Mouse (Mus musculus): ENCODE measurements around the gene Reep6. TPM values are rescaled to one million over a fixed set of nuclear protein-coding genes. Genes with fewer than 3 reads are reported as not detected.

The Reep6 gene
- polyA plus RNA-seq, 3 experiments from 2014 or later, result not detected

DNA sequence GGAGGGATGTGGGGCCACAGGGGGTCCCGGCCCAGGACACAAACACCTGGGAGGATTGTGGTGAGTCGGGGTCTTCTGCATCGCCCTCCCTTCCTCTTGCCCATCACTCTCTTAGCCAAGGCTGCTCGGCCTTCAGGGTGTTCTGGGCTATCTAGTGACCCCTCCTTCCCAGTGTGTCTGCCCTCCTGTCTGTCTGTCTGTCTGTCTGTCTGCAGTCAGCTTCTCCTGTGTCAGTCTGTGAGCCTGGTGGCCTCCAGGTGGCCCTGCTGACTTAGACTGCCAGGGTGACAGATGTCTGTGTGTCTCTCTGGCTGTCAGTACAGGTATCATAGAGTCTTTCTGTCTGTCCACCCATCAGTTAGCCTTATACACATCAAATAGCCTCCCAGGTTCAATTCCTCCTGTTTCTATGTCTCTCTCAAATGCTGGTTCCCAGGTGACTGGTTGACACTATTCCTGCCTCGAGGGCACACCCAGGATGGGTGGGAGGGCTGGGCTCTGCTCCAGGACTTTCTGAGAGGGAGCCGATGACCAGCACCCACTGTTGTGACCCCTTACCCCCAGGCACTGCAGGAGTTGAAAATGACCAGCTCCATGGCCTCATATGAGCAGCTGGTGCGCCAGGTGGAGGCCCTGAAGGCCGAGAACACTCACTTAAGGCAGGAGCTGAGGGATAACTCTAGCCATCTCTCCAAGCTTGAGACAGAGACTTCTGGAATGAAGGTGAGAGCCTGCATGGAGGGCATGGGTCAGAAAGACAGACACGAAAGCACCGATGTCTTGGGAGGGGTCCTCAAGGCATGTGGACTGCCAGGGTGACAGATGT is 28.3 kb upstream of the Reep6 start:
- no peak for ATAC-seq

DNA sequence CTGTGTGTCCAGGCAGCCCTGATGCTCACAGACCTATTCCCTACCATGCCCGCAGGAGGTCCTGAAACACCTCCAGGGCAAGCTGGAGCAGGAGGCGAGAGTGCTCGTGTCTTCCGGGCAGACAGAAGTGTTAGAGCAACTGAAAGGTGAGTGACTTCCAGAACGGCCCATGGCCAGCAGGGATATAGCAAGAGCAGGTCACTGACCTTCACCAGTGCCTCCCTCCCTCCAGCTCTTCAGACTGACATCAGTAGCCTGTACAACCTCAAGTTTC is 27.7 kb upstream of the Reep6 start:
- no peak for ATAC-seq

DNA sequence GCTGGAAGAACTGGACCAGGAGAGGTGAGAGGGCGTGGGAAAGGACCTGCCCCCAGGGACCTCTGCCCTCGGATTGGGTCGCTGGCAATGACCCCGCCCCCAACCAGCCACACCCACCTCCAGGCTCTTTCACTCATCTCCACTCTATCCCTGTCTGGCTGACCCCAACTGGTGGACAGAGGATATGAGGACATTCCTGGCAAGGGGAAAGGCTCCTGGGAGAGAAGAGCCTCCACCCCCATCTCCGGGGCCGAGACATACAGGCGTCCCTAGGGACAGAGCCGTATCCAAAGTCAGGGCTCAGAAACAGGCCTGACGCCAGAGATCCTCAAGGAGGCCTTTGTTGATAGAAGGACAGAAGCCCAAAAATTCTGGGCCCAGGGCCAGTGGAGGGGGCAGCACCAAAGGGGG is 27.3 kb upstream of the Reep6 start:
- ATAC-seq, result no peak

DNA sequence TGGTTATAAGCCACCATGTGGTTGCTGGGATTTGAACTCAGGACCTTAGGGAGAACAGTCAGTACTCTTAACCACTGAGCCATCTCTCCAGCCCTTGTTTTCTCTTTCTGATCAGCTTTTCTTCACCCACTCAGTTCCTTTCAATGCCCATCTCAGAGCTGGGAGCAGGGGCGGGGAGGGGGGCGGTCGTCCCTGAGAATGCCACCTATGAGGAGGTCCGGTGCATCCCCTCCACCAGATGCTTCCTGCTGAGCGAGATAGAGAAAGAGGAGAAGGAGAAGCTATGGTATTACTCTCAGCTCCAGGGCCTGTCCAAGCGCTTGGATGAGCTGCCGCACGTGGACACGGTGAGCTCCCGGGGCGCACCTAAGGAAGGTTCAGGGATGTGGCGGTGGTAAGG is 25.3 kb upstream of the Reep6 start:
- no peak for ATAC-seq

DNA sequence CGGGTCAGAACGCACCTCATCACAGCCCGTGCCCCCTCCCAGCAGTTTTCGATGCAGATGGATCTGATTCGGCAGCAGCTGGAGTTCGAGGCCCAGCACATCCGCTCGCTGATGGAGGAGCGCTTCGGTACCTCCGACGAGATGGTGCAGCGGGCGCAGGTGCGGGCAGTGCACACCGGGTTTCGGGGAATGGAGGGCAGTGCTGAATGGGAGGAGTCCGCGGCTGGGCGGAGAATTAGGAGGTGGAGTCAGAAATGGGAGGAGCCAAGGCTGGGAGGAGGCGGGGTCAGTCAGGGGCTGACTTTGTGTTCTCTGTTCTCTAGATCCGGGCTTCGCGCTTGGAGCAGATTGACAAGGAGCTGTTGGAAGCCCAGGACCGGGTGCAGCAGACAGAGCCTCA is 24.9 kb upstream of the Reep6 start:
- ATAC-seq, result peak; percentile 50

DNA sequence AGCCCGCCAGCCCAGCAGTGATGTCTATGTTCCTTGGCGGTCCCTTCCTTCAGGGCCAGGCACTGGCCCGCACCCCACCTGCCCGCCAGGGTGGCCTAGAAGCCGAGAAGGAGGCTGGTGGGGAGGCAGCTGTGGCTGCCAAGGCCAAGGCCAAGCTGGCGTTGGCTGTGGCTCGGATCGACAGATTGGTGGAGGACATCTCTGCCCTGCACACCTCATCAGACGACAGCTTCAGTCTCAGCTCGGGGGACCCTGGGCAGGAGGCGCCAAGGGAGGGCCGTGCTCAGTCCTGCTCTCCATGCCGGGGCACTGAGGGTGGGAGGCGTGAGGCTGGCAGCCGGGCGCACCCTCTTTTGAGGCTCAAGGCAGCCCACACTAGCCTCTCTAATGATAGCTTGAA is 18.2 kb upstream of the Reep6 start:
- no peak for ATAC-seq

DNA sequence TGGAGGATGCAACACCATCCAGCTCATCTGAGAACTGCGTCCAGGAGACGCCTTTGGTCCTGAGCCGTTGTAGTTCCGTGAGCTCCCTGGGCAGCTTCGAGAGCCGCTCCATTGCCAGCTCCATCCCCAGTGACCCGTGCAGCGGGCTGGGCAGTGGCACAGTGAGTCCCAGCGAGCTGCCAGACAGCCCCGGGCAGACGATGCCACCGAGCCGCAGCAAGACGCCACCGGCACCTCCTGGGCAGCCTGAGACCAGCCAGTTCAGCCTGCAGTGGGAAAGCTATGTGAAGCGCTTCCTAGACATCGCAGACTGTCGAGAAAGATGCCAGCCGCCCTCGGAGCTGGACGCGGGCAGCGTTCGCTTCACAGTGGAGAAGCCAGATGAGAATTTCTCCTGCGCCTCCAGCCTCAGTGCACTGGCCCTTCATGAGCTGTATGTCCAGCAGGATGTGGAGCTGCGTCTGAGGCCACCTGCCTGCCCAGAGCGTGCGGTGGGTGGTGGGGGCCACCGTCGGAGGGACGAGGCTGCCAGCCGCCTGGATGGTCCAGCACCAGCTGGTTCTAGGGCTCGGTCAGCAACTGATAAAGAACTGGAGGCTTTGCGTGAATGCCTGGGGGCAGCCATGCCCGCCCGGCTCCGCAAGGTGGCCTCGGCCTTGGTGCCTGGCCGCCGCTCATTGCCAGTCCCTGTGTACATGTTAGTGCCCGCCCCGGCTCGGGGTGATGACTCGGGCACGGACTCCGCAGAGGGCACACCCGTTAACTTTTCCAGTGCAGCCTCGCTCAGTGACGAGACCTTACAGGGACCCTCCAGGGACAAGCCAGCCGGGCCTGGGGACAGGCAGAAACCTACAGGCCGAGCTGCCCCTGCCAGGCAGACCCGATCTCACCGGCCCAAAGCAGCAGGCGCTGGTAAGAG is 16.9 kb upstream of the Reep6 start:
- no peak for ATAC-seq

DNA sequence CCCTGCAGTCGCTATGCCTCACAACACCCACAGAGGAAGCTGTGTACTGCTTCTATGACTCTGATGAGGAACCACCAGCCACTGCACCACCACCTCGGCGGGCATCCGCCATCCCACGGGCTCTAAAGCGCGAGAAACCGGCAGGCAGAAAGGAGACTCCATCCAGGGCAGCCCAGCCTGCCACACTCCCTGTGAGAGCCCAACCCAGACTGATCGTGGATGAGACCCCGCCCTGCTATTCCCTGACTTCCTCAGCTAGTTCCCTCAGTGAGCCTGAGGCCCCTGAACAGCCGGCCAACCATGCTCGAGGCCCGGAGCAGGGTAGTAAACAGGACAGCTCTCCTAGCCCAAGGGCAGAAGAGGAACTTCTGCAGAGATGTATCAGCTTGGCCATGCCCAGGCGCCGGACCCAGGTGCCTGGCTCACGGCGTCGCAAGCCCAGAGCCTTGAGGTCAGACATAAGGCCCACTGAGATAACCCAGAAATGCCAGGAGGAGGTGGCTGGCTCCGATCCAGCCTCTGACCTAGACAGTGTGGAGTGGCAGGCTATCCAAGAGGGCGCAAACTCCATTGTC is 16.0 kb upstream of the Reep6 start:
- no peak for ATAC-seq

DNA sequence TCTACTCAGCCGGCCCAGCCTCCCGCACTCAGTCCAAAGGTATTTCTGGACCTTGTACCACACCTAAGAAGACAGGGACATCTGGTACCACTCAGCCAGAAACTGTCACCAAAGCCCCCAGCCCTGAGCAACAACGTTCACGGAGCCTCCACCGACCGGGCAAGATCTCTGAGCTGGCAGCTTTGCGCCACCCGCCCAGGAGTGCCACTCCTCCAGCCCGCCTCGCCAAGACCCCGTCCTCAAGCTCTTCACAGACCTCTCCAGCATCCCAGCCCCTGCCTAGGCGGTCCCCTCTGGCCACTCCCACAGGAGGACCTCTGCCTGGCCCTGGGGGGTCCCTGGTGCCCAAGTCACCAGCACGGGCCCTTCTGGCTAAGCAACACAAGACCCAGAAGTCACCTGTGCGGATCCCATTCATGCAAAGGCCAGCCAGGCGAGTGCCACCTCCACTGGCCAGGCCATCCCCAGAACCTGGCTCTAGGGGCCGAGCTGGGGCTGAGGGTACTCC is 15.2 kb upstream of the Reep6 start:
- ATAC-seq, result no peak

DNA sequence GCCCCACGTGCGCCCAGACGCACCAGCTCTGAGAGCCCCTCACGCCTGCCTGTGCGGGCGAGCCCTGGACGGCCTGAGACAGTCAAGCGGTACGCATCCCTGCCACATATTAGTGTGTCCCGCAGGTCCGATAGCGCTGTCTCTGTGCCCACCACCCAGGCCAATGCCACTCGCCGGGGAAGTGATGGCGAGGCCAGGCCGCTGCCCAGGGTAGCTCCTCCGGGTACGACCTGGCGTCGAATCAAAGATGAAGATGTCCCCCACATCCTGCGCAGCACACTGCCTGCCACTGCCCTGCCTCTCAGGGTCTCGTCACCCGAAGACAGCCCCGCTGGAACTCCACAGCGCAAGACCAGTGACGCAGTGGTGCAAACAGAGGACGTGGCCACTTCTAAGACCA is 14.4 kb upstream of the Reep6 start:
- no peak for ATAC-seq

DNA sequence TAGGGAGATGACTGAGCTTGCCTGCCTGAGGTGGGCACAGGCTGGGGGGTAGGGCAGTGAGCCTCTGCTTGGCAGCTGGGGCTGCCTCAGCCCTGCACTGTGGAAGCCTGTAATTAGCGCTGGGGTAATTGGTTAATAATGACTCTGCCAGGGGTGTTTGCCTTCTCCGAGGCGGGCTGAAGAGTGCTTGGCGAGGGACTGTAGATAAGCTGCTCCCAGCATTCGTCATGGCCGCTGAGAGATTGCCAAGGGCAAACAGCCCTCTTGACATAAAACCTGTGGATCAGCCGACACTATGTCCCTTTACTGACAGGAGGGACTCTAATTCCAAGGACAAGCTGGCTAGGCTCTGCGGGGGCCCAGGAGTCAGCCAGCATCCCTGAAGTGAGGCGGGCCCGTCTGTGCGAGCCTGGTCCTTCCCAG is 13.4 kb upstream of the Reep6 start:
- ATAC-seq, result no peak

DNA sequence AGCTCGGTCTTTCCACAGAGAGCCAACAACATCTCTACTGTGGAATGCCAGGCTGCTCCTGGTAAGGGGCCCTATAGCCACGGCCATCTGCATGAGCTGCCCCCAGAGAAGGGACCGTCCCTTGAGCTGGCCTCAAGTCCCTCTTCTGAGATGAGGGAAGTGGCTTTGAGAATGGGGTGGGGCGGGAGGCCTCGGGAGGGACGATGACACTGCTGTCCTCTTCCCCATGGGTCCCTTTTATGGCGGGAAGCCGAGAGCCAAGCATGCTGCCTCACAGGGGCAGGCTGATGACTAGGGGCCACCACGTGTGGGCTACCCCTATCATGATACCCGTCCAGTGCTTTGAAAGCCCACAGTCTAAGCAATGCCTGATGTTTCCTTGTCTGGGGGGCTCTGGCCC is 12.7 kb upstream of the Reep6 start:
- ATAC-seq, result no peak

DNA sequence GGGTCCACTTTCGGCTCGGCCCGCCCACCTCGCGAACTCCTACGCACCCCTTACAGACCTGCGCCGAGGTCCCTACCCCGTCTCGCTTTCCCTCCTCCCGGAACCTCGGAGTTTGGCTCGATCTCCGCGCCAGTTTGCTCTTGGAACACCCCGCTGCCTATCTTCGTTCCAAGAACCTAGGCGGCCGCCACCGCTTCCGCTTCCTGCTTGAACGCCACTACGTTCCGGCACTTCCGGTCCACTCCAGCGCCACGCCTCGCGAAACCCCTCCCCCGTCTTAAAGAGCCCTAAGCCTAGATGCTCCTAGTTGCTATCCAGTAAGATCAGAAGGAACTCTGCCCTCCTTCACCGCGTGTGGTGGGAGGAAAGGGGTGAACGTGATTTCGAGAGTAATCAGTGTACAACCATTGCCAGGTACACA is 9.4 kb upstream of the Reep6 start, which contains the start of gene 2310011J03Rik:
Gene 2310011J03Rik, minus strand, starts transcription at position 198 of the 421 bp plus-strand sequence.
- peak; percentile 85 for ATAC-seq

DNA sequence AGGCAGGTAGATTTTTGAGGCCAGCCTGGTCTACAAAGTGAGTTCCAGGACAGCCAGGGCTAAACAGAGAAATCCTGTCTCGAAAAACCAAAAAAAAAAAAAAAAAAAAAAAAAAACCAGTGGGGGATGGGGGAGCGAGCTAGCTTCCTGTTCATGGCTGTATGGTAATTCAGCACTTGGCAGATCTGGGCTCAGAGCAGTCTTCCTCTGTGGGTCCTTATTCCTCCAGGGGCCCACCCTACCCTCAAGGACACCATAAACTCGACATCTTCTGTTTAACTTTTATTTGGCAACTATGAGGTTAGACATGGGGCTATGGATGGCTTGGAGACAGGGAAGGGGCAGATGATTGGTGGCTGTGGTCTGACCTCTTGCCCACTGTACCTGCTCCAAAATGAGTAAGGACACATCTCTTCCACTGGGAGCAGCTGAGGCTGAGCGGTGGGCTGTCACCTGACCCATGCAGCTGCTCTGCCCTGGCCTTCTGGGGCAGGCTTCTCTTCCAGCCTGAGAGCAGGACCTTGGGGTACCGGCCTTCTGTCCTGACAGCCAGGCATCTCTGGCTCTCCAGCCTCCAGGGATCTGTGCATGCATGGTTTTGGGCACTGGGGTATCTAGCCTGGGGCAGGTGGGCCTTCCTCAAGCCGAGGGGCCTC is 8.6 kb upstream of the Reep6 start:
- ATAC-seq, result peak; percentile 42

DNA sequence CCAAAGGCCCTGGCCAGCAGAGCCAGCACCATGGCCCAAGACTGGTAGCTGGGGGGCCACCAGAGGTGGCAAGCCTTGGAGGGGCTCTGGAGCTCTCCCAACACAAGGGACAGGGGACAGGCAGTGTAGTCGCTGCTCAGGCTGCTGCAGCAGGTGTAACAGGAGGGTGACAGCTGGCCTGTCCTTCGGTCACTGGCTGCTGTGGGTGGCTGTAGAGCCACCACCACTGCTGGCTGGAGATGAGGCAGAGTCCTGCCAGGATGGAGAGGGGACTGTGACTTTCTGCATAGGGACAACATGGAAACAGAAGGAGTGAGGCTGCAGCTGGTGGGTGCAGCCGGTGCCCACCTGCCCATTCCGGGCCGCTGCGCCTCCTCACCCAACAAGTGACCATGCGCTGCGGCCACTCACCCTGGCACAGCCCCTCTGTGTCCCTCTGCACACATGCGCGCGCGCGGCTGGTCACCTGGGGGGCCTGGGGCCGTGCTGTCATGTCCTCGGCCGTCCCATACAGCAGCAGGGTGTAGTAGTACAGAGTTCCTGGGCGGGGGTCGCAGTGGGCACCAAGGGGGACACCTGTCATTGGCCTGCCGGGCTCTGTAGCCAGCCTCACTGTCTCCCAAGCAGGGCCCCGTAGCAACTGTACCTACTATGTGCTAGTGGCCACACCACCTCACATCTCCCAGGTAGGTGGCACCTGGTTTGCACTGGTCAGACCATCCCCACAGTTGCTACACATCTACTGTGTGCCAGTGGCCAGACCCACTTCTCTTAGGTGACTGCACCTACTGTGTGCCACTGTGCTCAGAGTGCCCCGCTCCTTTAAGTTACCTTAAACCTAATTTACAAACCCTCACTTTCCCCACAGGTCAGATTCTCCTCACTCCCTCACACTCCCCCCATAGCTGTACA is 7.8 kb upstream of the Reep6 start:
- ATAC-seq, result no peak

DNA sequence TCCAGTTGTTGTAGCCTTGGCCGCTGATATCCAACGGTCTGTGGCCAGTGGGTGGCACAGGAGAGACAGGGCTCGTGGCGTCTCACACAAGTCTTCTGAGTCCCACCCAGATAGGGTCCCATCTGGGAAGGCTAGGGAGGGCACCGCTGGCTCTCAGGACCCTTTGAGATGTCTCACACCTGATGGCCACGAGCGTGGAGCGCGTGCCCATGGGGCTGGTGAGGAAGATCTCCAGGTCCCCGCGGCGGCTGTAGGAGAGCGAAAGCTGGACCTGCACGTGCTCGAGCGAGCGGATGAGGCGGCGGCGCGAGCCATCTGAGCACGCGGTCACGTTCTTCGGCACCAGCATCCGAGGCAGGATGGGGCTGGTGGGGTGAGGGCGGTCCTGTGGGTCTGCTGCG is 6.9 kb upstream of the Reep6 start:
- peak; percentile 20 for ATAC-seq

DNA sequence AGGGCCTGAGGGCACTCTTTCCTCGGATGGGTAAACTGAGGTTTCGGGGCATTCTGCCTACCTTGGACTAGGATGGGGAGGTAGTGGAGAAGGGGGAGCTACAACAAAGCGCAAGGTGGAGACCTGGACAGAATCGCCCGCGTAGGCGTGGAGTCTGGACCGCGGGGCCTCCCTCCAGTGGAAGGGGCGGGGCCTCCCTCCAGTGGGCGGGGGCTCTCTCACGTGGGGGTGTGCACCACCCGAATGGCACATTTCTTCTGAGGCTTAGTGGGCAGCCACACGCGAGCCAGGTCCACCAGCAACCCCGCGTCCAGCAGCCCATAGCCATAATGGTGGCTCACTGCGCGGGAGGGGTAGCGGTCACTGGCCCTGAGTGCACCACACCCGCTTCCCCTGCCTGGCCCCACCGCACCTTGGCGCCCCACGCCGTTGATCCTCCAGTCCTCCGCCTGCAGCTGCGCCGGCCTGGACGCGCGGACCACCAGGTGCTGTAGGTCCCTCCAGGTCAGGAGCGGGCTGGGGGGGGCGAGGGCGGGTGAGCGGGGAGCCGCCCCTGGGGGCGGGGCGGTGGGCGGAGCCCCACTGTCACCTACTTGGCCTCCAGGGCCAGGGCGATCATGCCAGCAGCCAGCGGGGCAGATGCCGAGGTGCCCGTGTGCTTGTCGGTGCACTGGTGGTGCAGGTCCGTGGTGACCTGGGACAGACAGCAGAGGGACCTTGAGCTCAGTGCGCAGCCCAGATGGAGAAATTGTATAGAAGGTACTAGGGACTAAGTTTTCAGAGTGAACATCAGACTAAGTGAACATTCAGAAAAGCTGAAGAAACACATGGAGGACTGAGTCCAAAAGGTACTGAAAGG is 6.3 kb upstream of the Reep6 start:
- peak; percentile 13 for ATAC-seq

DNA sequence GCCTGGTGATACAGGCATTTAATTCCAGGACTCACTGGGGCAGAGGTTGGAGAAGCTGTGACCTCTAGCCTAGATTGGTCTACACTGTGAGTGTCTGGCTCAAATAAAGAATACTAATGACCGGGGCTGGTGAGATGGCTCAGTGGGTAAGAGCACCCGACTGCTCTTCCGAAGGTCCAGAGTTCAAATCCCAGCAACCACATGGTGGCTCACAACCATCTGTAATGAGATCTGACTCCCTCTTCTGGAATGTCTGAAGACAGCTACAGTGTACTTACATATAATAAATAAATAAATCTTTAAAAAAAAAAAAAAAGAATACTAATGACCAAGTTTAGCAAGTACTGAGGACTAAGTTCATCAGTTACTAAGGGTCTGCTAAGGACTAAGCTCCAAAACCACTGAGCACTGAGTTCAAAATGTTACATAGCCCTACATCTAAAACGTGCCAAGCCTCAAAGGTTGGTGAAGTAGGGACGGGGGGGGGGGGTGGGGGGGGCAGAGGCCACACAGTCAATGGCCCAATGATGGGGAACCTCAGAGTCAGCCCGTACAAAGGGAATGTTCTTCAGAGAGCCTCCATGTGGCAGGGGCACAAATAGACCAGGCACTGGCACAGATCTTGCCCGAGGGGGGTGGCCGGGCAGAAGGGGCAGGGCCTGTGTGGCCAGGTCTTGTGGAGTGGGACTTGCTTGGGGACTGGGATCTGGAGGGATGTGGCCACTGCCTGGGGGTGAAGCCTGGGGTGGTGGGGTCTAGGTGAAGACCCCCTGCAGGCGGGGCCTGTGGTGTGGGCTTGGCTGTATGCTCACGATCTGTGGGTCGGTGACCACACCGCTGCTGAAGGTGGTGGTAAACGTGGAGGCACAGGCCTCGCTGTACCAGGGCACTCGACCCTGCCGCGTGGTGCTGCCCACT is 5.4 kb upstream of the Reep6 start:
- ATAC-seq, result no peak

DNA sequence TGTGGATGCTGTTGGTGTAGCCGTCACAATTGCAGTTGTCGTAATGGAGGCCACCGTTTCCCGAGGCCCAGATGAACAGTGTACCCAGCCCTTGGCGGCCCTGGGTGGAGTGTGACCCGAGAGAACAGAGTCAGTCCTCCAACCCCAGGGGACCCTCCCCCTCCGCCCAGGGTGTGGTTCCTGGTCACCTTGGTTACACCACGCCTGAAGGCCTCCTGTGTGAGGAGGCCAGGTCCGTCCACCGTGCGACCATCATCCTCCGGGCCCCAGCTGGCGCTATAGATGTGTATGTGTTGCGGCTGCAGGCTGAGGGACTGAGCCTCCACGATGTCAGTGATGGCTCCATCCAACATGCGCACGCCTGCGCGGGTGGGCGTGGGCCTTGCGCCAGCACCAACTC is 4.7 kb upstream of the Reep6 start:
- ATAC-seq, result no peak

DNA sequence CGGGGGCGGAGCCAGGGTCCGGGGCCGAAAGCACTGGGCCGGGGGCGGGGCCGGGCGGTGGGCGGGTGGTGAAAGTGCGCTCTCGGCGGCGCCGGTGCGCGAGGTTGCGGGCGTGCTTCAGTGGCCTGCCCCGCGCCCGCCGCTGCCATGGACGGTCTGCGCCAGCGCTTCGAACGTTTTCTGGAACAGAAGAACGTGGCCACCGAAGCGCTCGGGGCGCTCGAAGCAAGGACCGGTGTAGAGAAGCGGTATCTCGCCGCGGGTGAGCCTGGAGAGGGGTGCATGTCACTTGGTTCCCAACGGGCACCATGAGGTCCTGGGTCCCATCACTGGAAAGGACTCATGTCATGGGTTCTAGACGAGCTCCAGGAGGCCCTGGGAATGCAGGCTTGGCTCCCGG is 331 bp downstream of the Reep6 start:
- ATAC-seq, result no peak

Data from inflammation-experienced regulatory T-cells, adult 6 months (primary cell).